Mouse (Mus musculus): ENCODE measurements at regions not wholly inside any gene's neighbourhood (a gene's known extent, or its start where the extent isn't known, plus 50 kb on each side); places are given as distances from the start of the nearest gene placed in this dataset.

GRCm38 (mm10) chr1:78876156-78876555 is 59.6 kb downstream of the Kcne4 start:
- no peak for DNase-seq

GRCm38 (mm10) chr1:78879246-78879645 is 62.7 kb downstream of the Kcne4 start:
- DNase-seq: no peak

DNA sequence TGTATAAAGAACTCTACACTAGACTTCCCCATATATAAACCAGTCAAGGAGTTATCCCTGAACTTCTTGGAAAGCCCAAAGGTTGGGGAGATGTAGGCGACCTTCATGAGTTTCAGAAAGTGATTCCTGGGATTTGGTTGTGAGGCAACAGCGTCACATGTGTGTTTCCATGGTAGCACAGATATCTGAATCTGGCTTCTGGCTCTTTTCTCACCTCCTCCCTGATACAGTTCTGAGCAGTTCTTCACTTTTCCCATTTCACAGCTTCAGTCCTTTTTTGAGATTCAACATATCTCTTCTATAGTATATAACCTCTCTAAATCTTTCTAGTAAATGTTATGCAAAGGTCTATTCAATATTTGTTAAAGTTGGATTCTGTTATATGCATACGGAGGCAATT is 65.9 kb downstream of the Kcne4 start:
- DNase-seq: no peak

GRCm38 (mm10) chr1:78889241-78889640 is 72.7 kb downstream of the Kcne4 start:
- no peak for DNase-seq

GRCm38 (mm10) chr1:78891344-78891743 is 74.8 kb downstream of the Kcne4 start:
- no peak for DNase-seq

- no peak for DNase-seq
Observed at GRCm38 (mm10) chr1:78894301-78894700, 77.7 kb downstream of the Kcne4 start.

- DNase-seq: no peak
Observed at GRCm38 (mm10) chr1:78895112-78895511, 78.6 kb downstream of the Kcne4 start.

DNA sequence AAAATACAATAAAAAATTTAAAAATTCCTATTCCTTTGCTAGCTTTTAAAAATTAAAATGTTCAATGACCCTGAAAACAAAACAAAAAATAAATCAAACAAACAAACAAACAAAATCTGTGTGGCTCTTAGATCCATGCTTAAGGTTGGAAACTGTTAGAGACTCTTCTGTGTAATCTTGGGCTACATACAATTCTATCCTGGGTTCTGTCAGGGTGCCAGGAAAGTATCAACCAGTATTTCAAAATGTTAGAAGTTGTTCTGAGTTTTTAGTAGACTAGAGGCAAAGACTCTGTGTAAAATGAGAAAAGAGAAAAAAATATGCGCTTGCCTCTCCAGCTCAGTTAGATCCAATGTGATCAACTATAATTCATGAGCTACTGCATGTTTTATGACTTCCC is 91.0 kb downstream of the Kcne4 start:
- no peak for DNase-seq

GRCm38 (mm10) chr1:78907991-78908390 is 91.4 kb downstream of the Kcne4 start:
- peak; percentile 21 for DNase-seq

DNA sequence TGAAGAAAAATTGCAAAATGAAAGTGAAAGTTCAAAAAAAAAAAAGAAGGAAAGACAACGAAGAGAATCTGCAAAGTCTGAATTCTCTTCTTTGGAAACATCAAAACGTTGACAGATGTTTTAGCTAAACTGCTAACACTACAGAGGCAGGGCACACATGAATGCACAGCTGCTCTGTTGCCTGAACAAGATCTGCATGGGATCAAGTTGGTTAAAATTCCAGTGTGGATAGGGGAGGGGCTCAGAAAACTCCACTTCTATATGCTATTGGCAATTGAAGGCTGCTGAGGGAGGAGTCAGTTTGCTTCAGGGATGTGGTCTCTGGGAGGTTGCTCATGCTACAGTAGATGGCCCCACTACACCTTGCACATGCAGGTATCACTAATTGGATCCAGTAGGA is 97.2 kb downstream of the Kcne4 start:
- DNase-seq: no peak

- DNase-seq: no peak
Observed at GRCm38 (mm10) chr1:78919863-78920262, 103.3 kb downstream of the Kcne4 start.

DNA sequence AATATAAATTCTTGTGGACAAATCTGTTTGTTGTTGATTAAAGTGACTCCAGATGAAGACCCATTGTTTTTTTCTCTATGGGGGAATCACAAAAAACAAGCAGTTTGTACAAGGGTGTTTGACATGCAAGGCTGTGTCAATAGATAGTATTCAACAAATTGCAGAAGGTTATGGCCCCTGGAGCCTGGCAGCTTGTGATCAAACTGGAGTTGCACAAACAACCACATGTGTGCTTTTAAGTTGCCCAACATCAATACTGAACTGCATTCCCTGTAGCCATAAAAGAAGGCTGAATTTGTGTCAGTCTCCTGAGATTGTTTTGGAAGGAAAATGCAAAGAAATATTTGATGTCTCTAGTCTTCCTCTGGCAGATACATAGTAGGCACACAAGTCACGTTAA is 113.4 kb downstream of the Kcne4 start:
- DNase-seq: no peak

- DNase-seq: no peak
Observed at GRCm38 (mm10) chr1:78939871-78940270, 123.3 kb downstream of the Kcne4 start.

GRCm38 (mm10) chr1:78945588-78945987 is 129.0 kb downstream of the Kcne4 start:
- no peak for DNase-seq

- no peak for DNase-seq
Observed at GRCm38 (mm10) chr1:78980051-78980450, 163.5 kb downstream of the Kcne4 start.

Measured in kidney, adult 18-20 months (tissue).